Mouse (Mus musculus) embryonic stem cell, embryonic (primary cell): ENCODE measurements at regions not wholly inside any gene's neighbourhood (a gene's known extent, or its start where the extent isn't known, plus 50 kb on each side); places are given as distances from the start of the nearest gene placed in this dataset.

ENCODE experiments used
- CTCF ChIA-PET, 4 experiments: fragments of 300-600 bp in 2 of 4; fragments of 350-600 bp in 2 of 4; sonication (Branson Sonifier 250); formaldehyde crosslinking; loops; one replicate each; lab custom pipeline; 2022; ENCODE audit warnings: inconsistent platforms in 2 of 4; lab: Charles Lee
- POLR2A ChIA-PET, 4 experiments: fragments of 300-600 bp in 2 of 4; fragments of 350-600 bp in 2 of 4; sonication (Branson Sonifier 250); formaldehyde crosslinking; loops; one replicate each; lab custom pipeline; 2022; ENCODE audit warnings: antibody characterized with exemption in 4 of 4, inconsistent platforms in 1 of 4; lab: Charles Lee

DNA sequence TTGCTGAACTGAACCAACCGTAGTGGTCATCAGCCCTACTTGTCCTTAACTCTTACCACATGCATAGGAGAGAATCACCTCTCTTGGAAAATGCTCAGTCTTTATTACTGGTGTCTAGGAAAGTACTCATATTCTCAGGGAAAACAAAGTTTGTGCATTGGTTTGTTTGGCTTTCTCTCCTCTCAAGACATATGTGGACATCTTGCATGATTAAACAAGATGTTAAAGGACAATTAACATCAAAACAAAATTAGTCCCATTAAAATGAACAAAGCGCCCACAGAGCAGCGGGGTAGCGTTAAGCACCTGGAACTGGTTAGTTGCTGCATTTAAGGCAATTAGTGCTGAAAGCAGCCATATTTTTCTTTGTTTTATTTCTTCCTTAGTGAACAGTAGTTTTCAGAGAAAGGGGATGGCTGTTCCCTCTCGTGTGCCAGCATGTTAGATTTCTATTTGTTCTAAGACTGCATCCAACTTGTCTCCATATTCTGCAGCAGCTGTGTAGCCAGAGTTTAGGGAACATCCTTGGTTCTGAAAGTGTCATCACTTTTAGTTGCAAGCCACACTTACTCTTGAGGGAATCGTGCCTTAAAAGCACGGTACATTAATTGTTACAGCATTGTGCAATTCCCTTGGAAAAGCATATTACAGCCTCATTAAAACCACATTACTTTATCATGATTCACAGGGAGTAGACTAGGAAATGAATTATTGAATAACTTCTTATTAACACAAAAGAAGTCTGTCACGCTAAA is 137.7 kb downstream of the Ube2u start:
- CTCF ChIA-PET, result no interaction called here

DNA sequence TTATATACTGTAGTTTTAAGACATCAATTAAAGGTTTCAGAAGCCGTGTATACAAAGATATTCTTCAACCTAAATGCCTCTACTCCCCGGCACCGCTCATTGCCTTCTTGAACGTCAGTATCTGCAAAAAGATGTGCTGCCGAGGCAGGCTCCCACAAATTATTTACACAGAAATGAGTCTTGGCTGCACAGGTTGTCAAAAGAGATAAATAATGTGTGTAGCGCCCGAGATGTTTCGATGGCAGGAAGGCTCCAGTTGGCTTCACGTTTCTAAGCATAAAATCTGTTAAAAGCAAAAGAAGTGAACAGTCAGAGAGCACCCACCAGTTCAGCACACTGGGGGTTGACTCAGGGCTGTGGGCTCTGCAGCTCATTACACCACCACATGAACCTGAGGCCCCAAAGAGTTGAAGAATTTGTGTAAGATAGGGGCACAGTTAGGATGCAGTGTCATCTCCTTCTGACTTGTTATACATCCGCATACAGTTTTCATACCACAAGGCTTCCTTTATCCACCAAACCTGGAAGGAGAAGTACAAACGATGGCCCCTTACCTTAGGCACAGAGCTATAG is 138.4 kb downstream of the Ube2u start:
- CTCF ChIA-PET, result no interaction called here
- POLR2A ChIA-PET, result no interaction called here

More for the DNA sequence above, 137.7 kb downstream of the Ube2u start:
- POLR2A ChIA-PET, result no interaction called here

DNA sequence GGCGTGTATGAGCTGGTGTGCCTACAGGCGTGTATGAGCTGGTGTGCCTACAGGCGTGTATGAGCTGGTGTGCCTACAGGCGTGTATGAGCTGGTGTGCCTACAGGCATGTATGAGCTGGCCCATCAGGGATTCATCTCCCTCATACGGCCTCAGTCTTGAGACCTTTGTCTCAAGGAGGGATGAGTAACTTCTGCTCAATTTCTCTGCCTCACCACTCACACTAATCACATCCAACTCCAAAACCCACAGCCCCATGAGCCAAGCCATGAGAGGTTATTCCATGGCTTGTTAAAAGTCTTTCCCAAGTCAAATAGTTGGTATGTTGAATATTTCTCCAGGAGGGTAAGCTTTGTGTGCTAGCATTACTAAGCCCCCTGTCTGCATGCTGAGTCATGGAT is 146.0 kb downstream of the Ube2u start:
- CTCF ChIA-PET, result no interaction called here
- POLR2A ChIA-PET, result no interaction called here

DNA sequence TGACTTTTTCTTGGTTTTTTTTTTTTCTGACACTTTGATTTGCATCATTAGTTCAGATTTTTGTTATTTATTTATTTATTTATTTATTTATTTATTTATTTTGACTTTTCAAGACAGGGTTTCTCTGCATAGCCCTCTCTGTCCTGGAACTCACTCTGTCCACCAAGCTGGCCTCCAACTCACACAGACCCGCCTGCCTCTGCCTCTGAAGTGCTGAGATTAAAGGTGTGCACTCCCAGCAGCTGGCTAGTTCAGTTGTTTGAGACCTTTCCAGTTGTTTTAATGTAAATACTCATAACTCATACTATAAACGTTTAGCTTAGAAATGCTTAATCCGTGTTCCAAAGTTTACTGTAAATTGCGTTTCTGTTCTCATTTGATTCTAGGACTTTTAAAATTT is 147.9 kb downstream of the Ube2u start:
- CTCF ChIA-PET, result no interaction called here
- POLR2A ChIA-PET, result no interaction called here

DNA sequence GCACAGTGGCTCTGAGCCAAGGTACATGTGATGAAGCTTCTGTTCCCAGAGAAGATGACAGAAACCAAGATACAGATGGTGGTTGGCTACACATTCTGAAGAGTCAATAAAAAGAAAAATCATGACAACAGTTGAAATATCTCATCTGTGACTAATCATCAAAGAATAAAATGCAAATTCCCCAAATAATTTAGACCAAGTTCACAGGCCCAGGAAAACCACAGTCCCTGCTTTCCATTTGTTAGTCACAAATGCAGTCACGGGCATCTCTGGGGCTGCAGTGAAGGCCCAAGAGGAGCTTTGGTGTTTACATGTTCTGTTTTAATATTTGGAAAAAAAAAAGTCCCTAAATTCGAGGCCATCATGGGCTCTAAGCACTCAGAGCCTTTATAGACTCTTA is 142.1 kb upstream of the Cachd1 start:
- ChIA-PET CTCF (no interaction called here), POLR2A (no interaction called here)

DNA sequence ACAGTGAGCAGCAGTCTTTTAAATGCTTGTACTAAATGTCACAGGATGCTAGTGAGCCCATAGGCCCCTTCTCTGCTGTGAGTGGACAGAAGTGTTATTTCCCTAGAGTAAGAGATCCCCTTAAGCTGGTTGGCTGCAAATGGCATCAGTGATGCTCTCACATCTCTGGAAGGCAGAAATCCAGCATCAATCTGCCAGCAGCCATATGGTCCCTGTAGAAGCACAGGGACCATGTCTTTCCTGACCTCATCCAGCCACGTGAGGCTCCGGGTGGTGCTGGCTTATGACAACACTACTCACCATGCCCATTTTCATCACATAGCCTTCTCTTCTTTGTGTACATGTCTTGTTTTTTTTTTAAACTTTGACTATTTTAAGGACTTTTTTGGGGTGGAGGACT is 138.9 kb upstream of the Cachd1 start:
- CTCF ChIA-PET, result no interaction called here
- POLR2A ChIA-PET, result no interaction called here

DNA sequence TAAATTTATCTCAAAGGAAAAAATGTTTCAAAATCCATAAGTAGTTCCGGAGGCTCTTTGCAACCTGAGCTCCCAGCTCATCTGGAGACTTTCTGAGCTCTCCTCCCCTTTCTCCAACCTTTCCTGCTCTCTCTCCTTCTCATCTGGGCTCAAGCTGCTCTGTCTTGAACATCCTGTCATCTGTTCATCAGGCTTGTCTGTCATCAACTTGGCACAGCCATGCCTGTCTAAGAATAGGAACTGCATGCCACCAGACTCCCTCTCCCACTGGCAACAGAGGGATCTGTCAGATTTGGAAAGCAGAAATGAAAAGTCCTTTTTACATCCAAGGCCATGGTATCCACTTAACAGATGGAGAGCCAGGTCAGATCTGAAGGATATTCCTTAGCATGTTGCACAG is 115.3 kb upstream of the Cachd1 start:
- POLR2A ChIA-PET, result no interaction called here
- CTCF ChIA-PET, result interaction anchor here in 1 of 4 experiments (0.6 kb wide), 1 partner anchor 94 kb away, joined by 3 read pairs; no protein-coding TSS in a partner anchor

DNA sequence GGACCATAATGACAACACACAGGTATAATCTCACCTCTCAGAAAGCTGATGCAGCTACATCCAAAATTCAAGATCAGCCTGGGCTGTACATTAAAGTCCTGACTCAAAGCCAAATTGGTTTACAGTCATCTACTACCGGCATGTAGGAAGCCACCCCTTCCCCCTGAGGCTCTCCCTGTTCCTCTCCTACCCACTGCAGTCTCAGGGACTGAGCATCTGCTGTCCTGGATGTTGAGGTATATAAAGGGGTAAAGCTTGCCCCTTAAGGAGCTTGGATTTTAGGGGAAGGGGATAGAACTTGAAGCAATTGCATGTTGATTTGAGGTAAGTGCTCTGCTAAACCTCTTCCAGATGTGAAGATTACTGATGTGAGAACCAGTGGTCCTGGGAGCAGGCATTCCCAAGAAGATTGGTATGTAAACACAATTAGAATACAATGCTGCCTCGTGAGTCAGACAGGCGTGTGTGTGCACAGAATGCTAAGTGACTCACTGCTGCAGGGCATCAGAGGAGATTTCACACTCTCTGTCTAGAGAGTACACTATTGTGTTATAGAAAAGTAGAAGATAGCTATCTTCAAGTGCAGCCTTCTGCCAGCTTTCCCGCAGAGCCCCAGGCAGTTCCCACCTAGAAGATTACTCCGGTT is 111.7 kb upstream of the Cachd1 start:
- ChIA-PET POLR2A (no interaction called here), CTCF (interaction anchor here in 2 of 4 experiments (0.6 kb wide), 2 partner anchors 67 to 702 kb away, joined by 3 read pairs; no protein-coding TSS in a partner anchor)

DNA sequence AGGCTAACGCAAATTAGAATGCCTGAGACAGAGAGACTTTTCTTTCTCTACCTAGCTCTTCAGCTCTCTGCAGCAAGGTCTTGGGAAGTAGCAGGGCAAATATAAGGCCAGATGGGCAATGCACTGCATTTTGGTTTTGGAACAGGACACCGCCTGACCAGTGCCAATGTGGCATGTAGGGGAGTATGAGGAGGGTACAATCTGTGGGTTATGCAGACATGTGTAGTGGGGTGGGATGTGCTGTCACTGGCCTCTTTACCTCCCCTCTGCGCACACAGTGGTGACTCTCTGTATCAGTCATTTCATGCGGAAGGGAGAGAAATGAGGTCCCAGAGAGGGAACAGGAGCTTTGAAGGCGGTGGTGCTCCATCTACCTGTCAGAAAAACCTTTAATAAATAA is 105.9 kb upstream of the Cachd1 start:
- CTCF ChIA-PET, result interaction anchor here in 2 of 4 experiments (0.5 to 0.7 kb wide), 2 partner anchors 256 to 1851 kb away, joined by 3 to 4 read pairs; no protein-coding TSS in a partner anchor

DNA sequence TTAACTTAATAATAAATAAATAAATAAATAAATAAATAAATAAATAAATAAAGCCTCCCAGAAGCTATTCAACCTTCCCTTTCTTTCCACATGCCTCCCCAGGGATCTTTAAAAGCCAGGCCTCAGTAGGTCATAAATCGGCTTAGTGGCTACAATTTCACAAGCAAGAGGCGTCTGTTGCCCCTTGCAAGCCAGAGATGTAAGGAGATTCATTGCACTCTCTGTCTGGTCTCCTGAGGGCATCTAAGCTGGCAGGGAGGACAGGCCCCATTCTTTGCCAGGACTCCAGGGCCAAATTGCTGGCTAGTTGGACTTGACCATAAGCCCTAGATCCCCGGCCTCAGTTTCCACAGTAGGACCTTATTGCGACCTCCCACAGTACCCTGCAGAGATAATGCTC is 101.6 kb upstream of the Cachd1 start:
- ChIA-PET POLR2A (no interaction called here), CTCF (no interaction called here)

More for the DNA sequence above, 105.9 kb upstream of the Cachd1 start:
- POLR2A ChIA-PET, result no interaction called here

DNA sequence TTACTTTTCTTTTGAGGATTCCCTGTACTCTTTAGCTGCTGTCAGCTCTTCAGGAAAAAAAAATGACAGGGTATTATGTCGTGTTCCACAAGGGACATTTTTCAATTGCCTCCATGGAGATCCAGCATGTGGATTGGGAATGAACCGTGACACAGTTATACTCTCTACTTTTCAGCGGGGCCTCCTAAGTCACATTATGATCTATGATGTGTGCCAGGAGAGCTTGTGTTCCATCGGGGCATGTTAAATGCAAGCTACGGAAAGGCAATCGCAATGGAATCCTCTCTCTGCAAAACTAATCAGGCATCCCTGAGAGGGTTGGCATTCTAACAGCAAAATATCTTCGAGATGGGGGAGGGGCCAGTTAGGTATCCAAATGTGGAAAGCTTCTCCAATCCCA is 92.7 kb upstream of the Cachd1 start:
- POLR2A ChIA-PET, result no interaction called here
- CTCF ChIA-PET, result no interaction called here

DNA sequence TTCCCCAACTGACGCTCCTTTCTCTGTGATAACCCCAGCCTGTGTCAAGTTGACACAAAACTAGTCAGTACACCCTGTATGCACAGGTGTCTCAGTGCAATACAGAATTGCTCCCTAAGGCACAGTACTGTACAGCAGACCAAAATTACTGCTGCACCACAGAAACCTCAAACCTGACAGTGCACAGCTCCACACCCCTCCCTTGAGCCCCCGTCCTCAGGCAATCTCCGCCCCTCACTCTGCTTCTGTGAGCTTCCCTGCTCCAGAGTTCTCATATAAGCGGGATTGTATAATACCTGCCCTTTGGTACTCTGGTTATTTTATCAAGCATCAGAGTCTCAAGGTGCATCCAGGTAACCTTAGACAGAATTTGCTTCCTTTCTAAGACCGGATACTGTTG is 76.5 kb upstream of the Cachd1 start:
- CTCF ChIA-PET, result no interaction called here
- POLR2A ChIA-PET, result no interaction called here

DNA sequence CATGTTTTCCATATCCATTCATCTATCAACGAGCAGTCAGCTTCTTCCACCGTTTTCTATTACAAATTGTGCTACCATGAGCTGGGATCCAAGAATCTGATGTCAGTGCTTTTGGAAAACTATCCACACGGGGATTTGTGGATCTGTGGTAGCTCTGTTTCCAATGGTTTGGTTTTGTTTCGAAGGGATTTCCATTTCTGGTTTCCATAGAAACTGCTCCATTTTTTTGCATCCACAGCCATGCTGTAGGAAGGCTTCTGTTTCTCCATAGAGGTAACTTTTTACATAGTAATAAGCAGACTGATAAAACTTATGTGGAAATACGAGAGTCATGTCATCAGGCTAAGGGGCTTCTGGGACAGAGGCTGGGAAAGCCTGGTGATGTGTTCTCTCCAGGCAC is 76.1 kb upstream of the Cachd1 start:
- POLR2A ChIA-PET, result no interaction called here
- CTCF ChIA-PET, result no interaction called here

DNA sequence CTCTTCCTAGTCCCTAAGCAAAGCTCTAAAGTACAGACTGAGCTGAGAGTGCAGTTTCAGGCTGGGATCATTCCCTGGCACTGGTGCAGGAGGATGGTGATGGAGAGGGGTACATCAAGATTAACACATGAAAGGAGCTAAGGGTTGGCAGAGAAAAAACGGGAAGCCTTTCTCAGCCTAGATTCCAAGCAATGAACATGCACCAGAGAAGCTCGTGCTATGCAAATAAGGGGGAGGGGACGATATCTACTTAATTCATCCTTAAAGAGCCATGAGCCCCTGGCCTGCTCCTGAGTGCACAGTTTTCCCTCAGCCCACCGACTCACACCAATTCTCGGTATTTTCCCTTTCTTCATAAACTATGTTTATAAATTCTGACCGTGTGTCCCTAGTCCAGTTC is 70.5 kb upstream of the Cachd1 start:
- CTCF ChIA-PET, result no interaction called here
- POLR2A ChIA-PET, result no interaction called here

DNA sequence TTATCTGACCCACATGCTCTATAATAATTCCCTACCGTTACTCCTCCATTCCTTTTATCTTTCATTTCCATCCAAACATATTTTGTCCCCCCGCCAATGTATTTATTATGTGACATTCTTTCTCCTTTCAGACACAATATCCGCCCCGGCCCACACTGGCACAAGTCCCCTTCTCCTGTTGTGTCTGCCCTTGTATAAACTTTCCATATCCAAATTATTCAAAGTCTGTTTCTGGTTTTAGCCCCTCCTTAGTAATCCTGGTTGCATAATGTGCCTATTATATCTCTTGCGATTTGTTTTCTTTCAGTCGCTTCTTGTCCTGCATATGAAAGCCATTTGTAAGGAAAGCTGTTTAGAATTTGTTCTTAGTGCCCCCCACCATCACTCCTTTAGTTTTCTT is 69.3 kb upstream of the Cachd1 start:
- CTCF ChIA-PET, result interaction anchor here in 1 of 4 experiments (0.6 kb wide), 1 partner anchor 1132 kb away, joined by 5 read pairs; no protein-coding TSS in a partner anchor
- POLR2A ChIA-PET, result interaction anchor here in 2 of 4 experiments (1.0 kb wide), 2 partner anchors 35 to 69 kb away, joined by 3 read pairs; no protein-coding TSS in a partner anchor

DNA sequence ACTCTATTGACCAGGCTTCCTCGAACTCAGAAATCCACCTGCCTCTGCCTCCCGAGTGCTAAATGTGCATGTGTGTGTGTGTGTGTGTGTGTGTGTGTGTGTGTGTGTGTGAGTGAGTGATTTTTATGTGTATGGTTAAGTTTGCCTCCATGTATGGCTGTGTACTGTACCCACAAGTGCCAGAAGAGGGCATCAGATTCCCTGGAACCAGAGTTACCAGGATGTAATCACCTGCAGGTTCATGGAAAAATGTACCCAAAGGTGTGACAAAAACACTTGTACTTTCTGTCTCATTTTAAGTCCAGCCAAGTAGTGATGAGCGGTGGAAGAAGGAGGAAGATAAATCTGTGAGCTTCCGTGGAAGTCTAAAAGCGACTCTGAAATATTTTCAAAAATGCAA is 68.2 kb upstream of the Cachd1 start:
- ChIA-PET CTCF (interaction anchor here in 1 of 4 experiments (0.6 to 0.8 kb wide), 3 partner anchors 85 to 211 kb away, joined by 3 to 6 read pairs (median 4); no protein-coding TSS in a partner anchor), POLR2A (interaction anchor here in 1 of 4 experiments (0.6 kb wide), 1 partner anchor 247 kb away, joined by 4 read pairs; no protein-coding TSS in a partner anchor)

DNA sequence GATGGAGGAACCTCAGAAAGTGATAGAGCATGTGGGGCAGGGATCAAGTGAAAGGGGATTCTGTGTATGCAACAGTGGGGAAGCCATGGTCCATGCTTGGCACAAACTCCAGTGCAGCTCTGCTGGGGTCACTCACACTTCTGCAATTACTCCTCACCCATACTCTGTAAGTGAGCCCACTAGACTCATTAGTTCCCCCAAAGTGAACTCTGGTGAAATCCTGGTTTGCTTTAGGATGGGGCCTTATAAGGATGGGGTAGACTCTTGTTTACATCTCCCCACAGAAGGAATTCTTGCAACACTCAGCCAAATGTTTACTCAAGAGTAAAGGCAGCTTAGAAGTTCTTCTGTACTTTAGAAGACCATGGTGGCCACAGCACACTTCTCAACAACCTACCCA is 62.2 kb upstream of the Cachd1 start:
- POLR2A ChIA-PET, result no interaction called here

DNA sequence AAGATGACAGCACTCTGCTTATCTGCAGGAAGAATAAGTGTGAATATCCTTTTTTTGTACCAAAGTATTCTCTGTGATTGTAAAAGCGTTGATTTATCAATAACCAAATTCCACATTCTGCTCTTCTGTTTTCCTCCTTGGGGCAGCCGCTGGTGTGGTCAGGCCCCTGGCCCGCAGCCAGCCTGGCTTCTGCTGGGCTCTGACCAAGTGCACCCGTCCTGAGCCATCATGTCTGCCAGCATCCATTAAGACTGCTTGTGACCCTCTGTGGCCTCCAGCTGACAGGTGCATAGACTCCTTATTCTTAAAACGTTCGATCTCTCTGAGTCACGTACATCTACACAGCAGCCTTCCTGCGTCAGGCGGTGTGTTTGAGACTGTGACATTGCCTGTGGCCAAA is 58.9 kb upstream of the Cachd1 start:
- CTCF ChIA-PET, result no interaction called here
- POLR2A ChIA-PET, result no interaction called here

More for the DNA sequence above, 62.2 kb upstream of the Cachd1 start:
- CTCF ChIA-PET, result no interaction called here

DNA sequence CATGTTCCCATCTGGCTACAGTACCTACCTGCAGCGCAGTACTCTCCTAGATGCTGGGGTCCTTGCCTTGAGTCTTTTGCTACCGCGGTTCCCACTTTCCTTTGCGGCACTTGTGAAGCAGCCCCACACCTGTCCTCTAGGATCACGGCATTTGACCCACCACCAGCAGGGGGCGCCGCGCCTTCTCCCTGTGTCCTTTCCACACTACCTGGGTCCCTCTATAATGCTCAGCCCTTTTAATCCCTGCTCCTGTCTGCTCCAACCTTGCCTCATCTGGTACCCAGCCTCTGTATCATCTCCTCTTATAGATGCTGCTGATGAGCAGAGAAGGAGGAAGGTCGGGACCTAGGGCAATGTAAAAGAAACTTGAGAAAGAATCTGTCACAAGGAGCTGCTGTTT is 53.9 kb upstream of the Cachd1 start:
- CTCF ChIA-PET, result interaction anchor here (0.6 to 1.2 kb wide), 8 partner anchors 57 to 680 kb away, joined by 3 to 6 read pairs (median 3); no protein-coding TSS in a partner anchor
- POLR2A ChIA-PET, result interaction anchor here in 1 of 4 experiments (0.7 to 1.4 kb wide), 3 partner anchors 11 to 255 kb away, joined by 3 to 5 read pairs (median 4); no protein-coding TSS in a partner anchor

DNA sequence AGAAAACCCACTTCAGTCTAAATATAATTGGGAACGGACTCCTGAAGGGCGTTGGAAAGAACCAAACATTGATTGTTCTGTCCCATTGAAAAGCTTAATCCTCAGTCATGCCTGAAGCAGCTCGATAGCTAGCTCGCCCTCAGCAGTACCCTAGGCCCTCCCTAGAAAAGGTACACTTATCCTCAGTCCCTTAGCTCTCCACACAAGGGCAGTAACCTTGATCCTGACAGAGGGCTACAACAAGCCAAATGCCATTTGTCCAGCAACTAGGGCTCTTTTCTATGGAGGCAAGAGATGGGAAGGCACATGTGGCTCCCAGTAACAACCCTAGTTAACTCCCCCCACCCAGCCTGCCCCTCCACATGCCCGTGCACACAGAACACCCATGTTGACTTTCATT is 53.4 kb upstream of the Cachd1 start:
- CTCF ChIA-PET, result interaction anchor here in 3 of 4 experiments (0.6 to 1.0 kb wide), 5 partner anchors 56 to 679 kb away, joined by 3 to 4 read pairs (median 3); no protein-coding TSS in a partner anchor
- POLR2A ChIA-PET, result interaction anchor here in 1 of 4 experiments (0.5 to 1.4 kb wide), 3 partner anchors 10 to 255 kb away, joined by 3 to 4 read pairs (median 3); no protein-coding TSS in a partner anchor
